Mouse (Mus musculus): ENCODE results near the gene Tbc1d8. TPM values are rescaled to one million over a fixed set of nuclear protein-coding genes. Genes with fewer than 3 reads are reported as not detected.
A peak's percentile ranks its signal among the peaks of the same experiment; 100 is the strongest.

The Tbc1d8 gene
- polyA plus RNA-seq, 1 experiment from 2014 or later, result 11.7 TPM

- H3K9me3 ChIP-seq, result no peaks in the 10 kb centered on the region
- no peaks in the 10 kb centered on the region for H3K36me3 ChIP-seq
- H3K9ac ChIP-seq, result no peak overlapping the region
- peaks cover 13% of the 10 kb centered on the region for H3K4me1 ChIP-seq
- no peak overlapping the region for H3K4me2 ChIP-seq
- no peaks in the 10 kb centered on the region for H3K27me3 ChIP-seq (replicated peaks)
- 68% methylated on average over 9 of the region's 9 CpGs for WGBS
- no peak overlapping the region for H3K27ac ChIP-seq
- ATAC-seq (ENCODE audit: insufficient read depth, low FRiP score, low read depth), result no peak
- H3K4me3 ChIP-seq (replicated peaks), result no peak overlapping the region
Measured at GRCm38 (mm10) chr1:39474516-39474915, 4.0 kb downstream of the Tbc1d8 start.

GRCm38 (mm10) chr1:39471298-39471902 is 7.2 kb downstream of the Tbc1d8 start:
- no peaks in the 10 kb centered on the region for H3K9me3 ChIP-seq
- WGBS, result 51% methylated on average over 9 of the region's 9 CpGs
- peaks cover 8% of the 10 kb centered on the region; the same call in 1 of the 2 replicates for H3K4me1 ChIP-seq
- ATAC-seq (ENCODE audit: insufficient read depth, low FRiP score, low read depth), result peak; percentile 84
- H3K4me3 ChIP-seq (replicated peaks), result no peak overlapping the region
- no peaks in the 10 kb centered on the region for H3K27me3 ChIP-seq (replicated peaks)
- H3K4me2 ChIP-seq, result no peak overlapping the region
- H3K9ac ChIP-seq, result no peak overlapping the region
- peak overlapping the region; percentile 48; the same call in 1 of the 2 replicates for H3K27ac ChIP-seq
- H3K36me3 ChIP-seq, result no peaks in the 10 kb centered on the region

GRCm38 (mm10) chr1:39468982-39469381 is 9.6 kb downstream of the Tbc1d8 start:
- Histone ChIP-seq H3K4me1 (peaks cover 8% of the 10 kb centered on the region; the same call in 1 of the 2 replicates), H3K36me3 (no peaks in the 10 kb centered on the region), H3K4me3 (replicated peaks) (no peak overlapping the region), H3K4me2 (no peak overlapping the region), H3K27me3 (replicated peaks) (no peaks in the 10 kb centered on the region), H3K9ac (no peak overlapping the region), H3K27ac (no peak overlapping the region), H3K9me3 (no peaks in the 10 kb centered on the region)
- ATAC-seq (ENCODE audit: insufficient read depth, low FRiP score, low read depth), result no peak
- WGBS, result 76% methylated on average over 7 of the region's 7 CpGs

- H3K4me3 ChIP-seq (replicated peaks), result no peak overlapping the region
- H3K9ac ChIP-seq, result no peak overlapping the region
- no peaks in the 10 kb centered on the region for H3K27me3 ChIP-seq (replicated peaks)
- WGBS, result 85% methylated on average over 13 of the region's 13 CpGs
- no peak for ATAC-seq (ENCODE audit: insufficient read depth, low FRiP score, low read depth)
- no peak overlapping the region for H3K27ac ChIP-seq
- no peak overlapping the region for H3K4me2 ChIP-seq
- H3K4me1 ChIP-seq, result peaks cover 3% of the 10 kb centered on the region; the same call in 1 of the 2 replicates
- H3K36me3 ChIP-seq, result no peaks in the 10 kb centered on the region
- H3K9me3 ChIP-seq, result no peaks in the 10 kb centered on the region
Measured at GRCm38 (mm10) chr1:39466526-39466925, 12.0 kb downstream of the Tbc1d8 start.

- no peak for ATAC-seq (ENCODE audit: insufficient read depth, low FRiP score, low read depth)
- Histone ChIP-seq H3K9me3 (no peaks in the 10 kb centered on the region), H3K27ac (no peak overlapping the region), H3K9ac (no peak overlapping the region), H3K4me3 (replicated peaks) (no peak overlapping the region), H3K4me1 (0 out of 2 replicates have a peak, but pooled peaks cover 2% of the 10 kb centered on the region), H3K27me3 (replicated peaks) (no peaks in the 10 kb centered on the region), H3K36me3 (no peaks in the 10 kb centered on the region), H3K4me2 (no peak overlapping the region)
- 93% methylated on average over 3 of the region's 3 CpGs for whole genome bisulfite sequencing
Measured at GRCm38 (mm10) chr1:39464760-39465159, 13.8 kb downstream of the Tbc1d8 start.

GRCm38 (mm10) chr1:39462937-39463444 is 15.6 kb downstream of the Tbc1d8 start:
- Histone ChIP-seq H3K4me2 (no peak overlapping the region), H3K4me1 (no peaks in the 10 kb centered on the region), H3K27me3 (replicated peaks) (no peaks in the 10 kb centered on the region), H3K27ac (no peak overlapping the region), H3K9ac (no peak overlapping the region), H3K4me3 (replicated peaks) (no peak overlapping the region), H3K36me3 (no peaks in the 10 kb centered on the region), H3K9me3 (no peaks in the 10 kb centered on the region)
- 81% methylated on average over 6 of the region's 6 CpGs for WGBS
- no peak for ATAC-seq (ENCODE audit: insufficient read depth, low FRiP score, low read depth)

- ATAC-seq (ENCODE audit: insufficient read depth, low FRiP score, low read depth), result no peak
- Histone ChIP-seq H3K4me2 (no peak overlapping the region), H3K4me1 (no peaks in the 10 kb centered on the region), H3K27me3 (replicated peaks) (no peaks in the 10 kb centered on the region), H3K4me3 (replicated peaks) (no peak overlapping the region), H3K27ac (no peak overlapping the region), H3K9me3 (no peaks in the 10 kb centered on the region), H3K36me3 (no peaks in the 10 kb centered on the region), H3K9ac (no peak overlapping the region)
- 85% methylated on average over 13 of the region's 13 CpGs for WGBS
Measured at GRCm38 (mm10) chr1:39462036-39462435, 16.5 kb downstream of the Tbc1d8 start.

GRCm38 (mm10) chr1:39460495-39460894 is 18.1 kb downstream of the Tbc1d8 start:
- Histone ChIP-seq H3K4me3 (replicated peaks) (no peak overlapping the region), H3K9me3 (no peaks in the 10 kb centered on the region), H3K9ac (no peak overlapping the region), H3K27ac (no peak overlapping the region), H3K4me1 (peaks cover 6% of the 10 kb centered on the region; the same call in 1 of the 2 replicates), H3K27me3 (replicated peaks) (no peaks in the 10 kb centered on the region), H3K36me3 (no peaks in the 10 kb centered on the region), H3K4me2 (no peak overlapping the region)
- WGBS, result 79% methylated on average over 5 of the region's 5 CpGs
- ATAC-seq (ENCODE audit: insufficient read depth, low FRiP score, low read depth), result no peak

- Histone ChIP-seq H3K4me2 (no peak overlapping the region), H3K4me1 (peaks cover 6% of the 10 kb centered on the region; the same call in 1 of the 2 replicates), H3K36me3 (no peaks in the 10 kb centered on the region), H3K4me3 (replicated peaks) (no peak overlapping the region), H3K9me3 (no peaks in the 10 kb centered on the region), H3K27ac (no peak overlapping the region), H3K27me3 (replicated peaks) (no peaks in the 10 kb centered on the region), H3K9ac (no peak overlapping the region)
- ATAC-seq (ENCODE audit: insufficient read depth, low FRiP score, low read depth), result no peak
- 81% methylated on average over 13 of the region's 13 CpGs for WGBS
Measured at GRCm38 (mm10) chr1:39457887-39458874, 20.4 kb downstream of the Tbc1d8 start.

- Histone ChIP-seq H3K27ac (no peak overlapping the region), H3K9me3 (no peaks in the 10 kb centered on the region), H3K4me3 (replicated peaks) (no peak overlapping the region), H3K9ac (no peak overlapping the region), H3K36me3 (no peaks in the 10 kb centered on the region), H3K4me1 (peaks cover 6% of the 10 kb centered on the region; the same call in 1 of the 2 replicates), H3K27me3 (replicated peaks) (no peaks in the 10 kb centered on the region), H3K4me2 (no peak overlapping the region)
- 59% methylated on average over 5 of the region's 5 CpGs for WGBS
- no peak for ATAC-seq (ENCODE audit: insufficient read depth, low FRiP score, low read depth)
Measured at GRCm38 (mm10) chr1:39456421-39456853, 22.1 kb downstream of the Tbc1d8 start.

- Histone ChIP-seq H3K4me2 (no peak overlapping the region), H3K9ac (no peak overlapping the region), H3K4me3 (replicated peaks) (no peak overlapping the region), H3K4me1 (peaks cover 6% of the 10 kb centered on the region; the same call in 1 of the 2 replicates), H3K9me3 (no peaks in the 10 kb centered on the region), H3K27me3 (replicated peaks) (no peaks in the 10 kb centered on the region), H3K36me3 (no peaks in the 10 kb centered on the region), H3K27ac (no peak overlapping the region)
- no peak for ATAC-seq (ENCODE audit: insufficient read depth, low FRiP score, low read depth)
- 70% methylated on average over 23 of the region's 23 CpGs for WGBS
Measured at GRCm38 (mm10) chr1:39455350-39456023, 23.1 kb downstream of the Tbc1d8 start.

Measured in stomach, embryonic 15.5 days (tissue).